Mouse (Mus musculus) retina, postnatal 1 day (tissue): ENCODE measurements around the gene Klf16.

Experiments used
- DNase-seq: peaks from one replicate; pipeline ENCODE4 v3.0.0-alpha.2; 2012

Klf16 gene

DNA sequence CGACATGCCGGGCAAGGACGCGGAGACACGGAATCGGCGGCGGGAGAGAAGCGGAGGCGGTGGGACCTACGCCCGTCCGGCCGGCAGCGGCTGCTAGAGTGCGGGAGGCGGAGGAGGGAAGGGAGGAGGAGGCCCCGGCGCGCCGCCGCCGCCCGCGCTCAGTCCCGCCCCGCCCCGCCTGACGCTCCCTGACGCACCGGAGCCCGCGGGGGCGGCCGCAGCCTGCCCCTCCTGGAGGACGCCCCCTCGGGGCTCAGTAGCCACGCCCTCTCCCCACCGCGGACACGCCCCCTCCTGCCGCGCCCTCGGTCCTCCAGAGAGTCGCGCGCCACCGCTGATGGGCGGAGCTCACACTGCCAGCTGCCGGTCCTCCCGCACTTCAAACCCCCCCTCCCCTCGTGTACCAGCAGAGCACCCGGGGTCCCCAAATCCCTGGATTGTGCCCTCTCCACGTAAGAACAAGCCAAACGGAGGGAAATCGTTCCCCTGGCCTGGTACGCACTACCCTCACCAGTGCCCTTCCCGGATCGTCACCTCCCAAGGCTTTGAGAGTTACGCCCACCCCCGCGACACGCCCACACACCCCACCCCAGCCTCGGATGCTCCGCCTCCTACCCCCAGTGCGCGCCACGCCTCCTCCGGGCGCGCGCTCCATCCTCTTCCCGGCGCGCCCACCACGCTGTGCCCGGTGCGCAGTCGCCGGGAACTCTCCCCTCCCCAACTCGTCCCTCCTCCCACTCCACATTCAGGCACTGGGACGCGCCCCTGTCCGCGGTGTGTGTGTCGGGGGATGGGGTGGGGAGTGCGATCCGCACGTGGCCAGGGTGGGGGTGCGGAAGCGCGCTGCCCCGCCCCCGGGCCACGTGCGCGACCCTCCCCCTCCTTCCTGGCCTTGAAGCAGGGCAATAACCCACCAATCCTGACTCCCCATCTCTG lies at the start of gene Klf16:
TSS of gene Klf16 (minus strand) at position 127 of the 936 bp plus-strand sequence.
- peak; percentile 95 for DNase-seq

DNA sequence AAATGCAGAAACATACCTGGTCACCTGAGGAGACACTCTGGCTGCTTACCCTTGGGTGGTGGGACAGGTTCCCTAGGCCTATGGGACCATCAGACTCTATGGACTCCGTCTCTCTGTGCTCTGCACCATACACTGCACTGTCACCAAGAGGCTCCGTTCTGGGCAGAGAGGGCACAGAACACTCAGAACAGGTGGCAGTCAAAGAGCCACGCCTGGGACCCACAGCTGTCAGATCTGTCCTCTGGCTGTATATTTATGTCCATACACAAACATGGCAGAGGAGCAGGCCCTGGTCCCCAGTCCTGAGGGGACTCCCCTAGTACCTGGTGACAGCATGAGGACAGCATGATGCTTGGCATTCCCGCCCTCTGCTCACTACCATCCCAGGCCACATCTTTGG lies 48.6 kb upstream of the Klf16 start:
- no peak for DNase-seq

DNA sequence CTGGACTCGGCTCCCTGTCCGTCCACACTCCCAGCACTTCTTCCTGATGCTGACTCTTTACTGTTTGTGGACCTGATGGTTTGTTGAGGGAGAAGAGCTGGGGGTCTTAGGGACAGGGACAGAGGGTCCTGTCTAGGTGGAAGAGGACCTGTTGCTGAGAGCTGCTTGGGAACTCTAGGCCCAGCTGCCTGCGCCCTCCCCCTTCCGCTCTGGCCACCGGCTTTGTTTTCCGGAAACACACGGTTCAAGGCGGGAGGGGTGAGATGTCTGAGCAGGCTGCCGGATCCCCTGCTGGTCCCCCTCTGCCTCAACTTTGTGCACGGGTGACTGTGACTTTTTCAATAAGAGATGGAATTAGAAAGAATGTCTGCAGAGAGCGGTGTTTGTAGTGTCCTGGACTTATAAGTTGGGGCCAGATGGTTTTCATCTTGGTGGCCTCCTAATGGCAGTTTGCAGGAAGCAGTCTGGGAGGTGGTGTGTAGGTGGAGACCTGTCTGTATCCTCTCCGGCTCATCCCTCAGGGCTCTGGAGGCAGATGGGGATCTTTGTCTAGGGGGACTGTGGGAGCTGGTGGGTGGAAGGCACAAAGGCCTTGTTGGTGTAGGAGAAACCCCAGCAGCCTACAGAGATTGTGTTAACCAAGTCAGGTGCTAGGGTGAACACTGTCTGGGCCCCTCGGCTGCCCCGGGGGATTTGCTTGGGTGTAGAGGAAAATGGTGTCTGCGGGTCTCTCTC lies 46.5 kb upstream of the Klf16 start:
- peak; percentile 59 for DNase-seq

DNA sequence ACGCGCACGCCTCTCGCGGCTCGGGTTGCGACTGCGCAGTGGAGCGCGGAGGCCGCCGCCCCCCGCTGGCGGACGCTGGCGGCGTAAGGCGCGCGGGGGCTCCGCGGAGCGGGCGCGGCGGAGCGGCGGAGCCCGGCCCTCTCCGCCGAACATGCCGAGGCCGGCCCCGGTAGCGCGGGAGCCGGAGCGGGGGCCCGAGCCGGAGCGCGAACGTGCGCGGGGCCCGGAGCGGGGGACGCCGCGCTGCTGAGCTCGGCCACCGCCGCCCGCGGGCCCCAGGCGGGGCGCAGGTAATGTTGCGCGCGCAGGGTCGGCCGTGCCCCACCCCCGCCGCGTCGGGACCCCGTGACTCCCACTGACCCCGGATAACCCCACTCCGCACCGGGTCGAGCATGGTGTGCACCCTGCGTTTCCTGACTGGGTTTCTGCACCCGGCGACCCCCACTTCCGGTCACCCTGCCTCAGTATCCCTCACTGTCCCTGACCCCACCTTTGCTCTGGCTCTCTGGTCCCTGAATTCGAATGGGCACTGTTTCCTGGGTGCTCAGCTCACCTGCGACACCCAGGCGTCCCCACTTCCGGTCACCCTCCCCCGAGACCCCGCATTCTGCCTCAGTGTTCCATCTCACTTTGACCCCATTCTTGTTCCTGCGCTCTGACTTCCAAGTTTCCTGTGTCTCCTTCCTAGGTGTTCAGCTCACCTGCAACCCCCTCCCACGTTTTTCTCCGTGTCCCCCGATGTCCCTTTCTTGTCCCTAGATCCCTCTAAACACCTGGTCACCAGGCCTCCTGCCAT lies 45.7 kb upstream of the Klf16 start, which contains the start of gene Csnk1g2:
TSS of gene Csnk1g2 (plus strand) at position 178 of the 796 bp plus-strand sequence.
- DNase-seq = peak; percentile 32

DNA sequence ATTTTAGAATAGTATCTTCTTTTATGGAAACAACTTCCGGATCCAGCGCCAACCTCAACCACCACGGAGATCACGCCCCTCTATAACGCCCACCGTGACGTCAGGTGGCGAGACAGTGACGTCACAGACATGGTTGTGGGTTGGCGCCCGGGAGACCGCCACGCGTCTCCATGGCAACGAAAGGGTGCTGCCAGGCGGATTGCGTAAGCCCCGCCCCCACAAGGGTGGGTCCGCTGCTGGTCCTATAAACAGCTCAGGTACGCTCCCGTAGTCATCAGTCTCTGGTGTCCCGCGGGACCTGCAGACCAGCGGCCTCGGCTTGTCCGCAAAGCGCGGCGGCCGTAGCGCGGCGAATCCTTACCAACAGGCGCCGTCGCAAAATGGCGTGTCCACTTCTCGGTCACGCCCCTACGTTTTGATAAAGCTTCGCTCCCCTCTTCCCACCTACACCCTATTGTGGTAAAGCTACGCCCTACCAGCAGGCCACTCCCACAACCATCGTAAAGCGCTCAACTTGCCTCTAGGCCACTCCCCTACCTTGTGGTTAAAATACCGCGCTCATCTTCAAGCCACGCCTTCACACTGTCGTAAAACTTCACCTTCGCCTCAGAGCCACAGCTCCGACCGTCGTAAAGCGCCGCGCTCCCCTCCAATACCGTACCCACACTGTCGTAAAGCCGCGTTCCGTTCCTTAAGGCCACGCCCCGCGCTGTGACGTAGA lies 45.0 kb upstream of the Klf16 start:
- DNase-seq = peak; percentile 100

DNA sequence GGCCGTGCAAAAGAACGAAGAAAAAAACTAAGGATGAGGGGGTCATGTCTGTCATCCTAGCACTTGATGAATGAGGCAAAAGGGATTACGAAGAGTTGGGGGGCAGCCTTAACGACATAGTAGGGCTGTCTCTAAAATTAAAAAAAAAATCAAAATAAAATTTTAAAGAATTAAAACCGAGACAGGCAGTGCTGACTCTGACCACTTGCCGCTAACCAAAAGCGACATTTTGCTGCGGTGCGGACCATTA lies 44.5 kb upstream of the Klf16 start:
- DNase-seq = no peak

DNA sequence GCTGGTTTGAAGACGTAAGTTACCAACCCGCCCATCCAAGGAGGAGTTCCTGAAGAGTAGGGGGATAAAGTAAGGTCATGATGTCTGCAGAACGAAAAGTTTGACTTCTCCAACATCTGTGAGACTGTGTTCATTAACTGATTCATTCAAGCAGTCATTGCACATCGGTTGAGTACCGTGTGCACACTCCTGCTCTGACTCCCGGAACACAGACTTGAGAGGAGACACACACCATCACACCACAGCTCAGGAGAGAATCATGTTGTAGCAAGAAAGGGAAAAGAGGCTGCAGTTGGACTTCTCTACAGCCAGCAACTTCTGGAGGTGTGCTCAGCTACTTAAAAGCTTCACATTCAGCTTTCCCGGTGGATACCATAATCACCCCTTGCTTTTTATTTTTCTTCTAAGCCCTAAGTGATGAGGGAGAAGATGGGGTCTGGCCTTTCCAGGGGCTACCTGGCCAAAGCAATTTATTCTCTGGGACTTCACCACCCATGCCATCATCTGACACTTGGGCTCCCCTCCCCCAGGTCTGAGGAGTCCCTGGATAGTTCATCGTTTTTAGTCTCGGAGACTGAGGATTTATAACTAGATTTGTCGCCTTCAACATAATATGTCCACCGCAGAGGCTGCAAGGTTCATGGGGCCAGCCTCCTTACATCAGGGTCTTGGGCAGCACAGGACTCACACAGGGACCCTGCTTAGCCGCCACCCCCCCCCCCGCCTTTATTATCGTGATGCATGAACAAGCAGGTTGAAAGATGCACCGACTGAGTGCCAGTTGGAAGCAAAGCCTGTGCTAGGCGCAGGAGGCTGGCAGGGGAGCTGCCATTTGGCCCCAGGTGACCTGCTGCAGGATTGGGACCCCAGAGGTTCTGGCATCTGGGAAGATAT lies 43.9 kb upstream of the Klf16 start:
- DNase-seq = peak; percentile 24

DNA sequence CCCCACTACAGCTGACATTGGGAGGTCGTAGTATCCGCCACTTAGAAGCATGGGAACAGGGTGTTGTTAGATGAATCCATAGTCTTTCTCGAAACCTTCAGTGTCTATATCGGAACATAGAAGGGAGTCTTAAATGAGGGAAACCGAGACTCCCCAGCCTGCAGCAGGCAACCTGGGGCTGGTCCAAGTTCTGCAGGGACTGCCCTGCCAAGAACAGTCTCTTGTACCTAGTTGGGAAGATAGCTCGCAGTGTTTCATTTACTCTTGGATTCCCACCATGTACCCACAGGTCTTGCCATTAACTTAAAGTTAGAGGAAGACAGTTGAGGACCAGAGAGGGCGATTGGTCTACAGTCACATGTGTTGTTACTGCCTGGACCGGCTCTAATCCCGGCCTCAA lies 43.2 kb upstream of the Klf16 start:
- no peak for DNase-seq

DNA sequence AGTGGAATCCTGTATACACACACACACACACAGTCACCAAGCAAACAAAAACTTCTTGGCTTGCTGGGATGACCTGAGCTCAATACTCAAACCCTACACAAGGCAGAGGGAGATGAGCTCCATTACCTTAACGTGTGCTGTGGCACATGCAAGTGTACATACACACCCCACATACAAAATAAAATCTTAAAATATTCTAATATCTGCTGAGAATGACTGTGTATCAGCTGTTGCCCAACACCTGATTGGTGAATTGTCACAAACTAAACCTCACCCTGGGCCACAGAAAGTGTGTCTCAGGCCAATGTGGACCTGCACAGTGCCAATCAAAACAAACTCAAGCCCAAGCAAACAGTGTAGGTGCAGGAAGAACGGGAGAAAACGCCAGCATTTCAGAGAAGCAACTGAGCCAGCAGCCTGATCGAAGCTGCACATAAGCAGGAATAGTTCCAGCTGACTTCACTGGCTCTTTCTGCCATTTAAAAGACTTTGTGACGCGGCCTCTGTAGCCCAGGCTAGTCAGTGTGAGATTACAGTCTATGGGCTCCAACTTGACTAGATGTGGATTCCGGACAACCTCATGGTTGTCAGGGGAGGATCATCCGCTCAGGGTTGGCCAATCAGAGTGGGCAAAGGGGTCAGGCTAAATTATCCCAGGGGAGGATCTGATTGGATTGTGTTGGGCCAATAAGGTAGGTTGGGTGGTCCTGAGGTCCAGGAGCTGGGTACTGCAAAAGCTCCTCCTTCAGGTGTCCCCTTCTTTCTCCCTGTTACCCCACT lies 42.5 kb upstream of the Klf16 start:
- DNase-seq = peak; percentile 26

DNA sequence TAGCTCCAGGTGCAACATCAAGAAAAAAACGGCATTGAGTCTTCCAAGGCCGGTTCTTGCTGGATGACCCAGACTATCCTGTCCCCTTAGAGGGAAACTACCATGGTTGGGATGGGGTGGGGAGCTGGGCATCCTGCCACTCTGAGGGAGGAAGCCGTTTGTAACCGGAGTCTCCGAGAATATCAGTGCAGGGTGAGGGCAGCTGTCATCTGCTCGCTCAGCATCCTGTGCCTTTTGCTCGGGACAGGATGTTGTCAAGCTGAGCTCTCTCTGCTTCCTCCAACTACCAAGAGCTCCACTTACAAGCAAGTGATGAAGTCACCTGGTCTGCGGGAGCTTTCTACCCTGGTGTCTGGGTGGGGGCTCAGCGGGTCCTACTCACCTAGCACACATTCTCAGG lies 41.1 kb upstream of the Klf16 start:
- no peak for DNase-seq

DNA sequence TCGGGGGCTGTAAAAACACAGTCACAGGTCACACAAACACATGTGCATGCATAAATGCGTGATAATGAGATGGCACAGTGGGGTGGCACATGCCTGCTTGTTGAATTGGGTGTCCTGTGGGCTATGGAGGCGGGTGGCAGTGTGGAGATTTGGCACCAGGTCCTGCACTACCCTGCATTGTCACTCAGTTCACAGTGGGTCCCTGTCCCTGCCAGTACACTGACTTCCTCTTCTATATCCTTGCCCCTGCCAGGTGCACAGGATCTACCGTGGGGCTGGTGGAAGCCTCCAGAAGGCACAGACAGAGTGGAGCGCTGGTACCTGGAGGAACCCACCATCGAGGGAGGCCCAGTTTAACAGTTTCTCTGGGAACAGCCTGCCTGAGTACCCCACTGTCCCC lies 37.2 kb upstream of the Klf16 start:
- DNase-seq = no peak

DNA sequence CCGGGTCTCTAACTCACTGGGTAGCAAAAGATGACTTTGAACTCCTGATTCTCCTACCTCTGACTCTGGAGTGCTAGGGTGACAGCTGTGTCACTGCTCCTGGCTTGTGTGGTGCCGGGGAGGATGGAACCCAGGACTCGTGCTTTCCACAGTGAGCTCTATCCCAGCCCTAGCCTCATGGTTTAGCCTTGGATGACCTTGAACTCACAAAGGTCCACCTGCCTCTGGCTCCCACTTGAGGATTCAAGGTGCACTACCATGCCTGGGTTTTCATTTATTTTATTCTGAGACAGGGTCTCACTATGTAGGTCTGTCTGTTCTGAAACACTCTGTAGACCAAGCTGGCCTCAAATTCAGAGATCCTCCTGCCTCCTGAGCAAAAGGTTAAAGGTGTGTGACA lies 36.7 kb upstream of the Klf16 start:
- no peak for DNase-seq

DNA sequence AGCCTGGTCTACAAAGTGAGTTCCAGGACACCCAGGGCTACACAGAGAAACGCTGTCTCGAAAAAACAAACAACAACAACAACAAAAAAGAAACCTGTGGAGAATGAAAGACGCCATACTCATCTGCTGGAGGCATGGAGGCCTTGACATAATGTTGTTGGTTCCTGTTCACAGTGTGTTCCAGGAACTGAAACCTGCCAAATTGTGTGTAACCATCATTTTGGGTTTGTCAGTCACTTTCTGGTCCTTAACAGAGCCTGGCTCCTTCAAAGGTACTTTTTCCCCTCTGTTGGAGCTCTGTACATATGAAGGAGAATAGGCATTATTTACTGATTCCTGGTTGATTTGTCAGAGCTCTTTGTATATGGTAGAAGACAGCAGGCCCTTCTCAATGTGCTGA lies 34.8 kb upstream of the Klf16 start:
- no peak for DNase-seq

DNA sequence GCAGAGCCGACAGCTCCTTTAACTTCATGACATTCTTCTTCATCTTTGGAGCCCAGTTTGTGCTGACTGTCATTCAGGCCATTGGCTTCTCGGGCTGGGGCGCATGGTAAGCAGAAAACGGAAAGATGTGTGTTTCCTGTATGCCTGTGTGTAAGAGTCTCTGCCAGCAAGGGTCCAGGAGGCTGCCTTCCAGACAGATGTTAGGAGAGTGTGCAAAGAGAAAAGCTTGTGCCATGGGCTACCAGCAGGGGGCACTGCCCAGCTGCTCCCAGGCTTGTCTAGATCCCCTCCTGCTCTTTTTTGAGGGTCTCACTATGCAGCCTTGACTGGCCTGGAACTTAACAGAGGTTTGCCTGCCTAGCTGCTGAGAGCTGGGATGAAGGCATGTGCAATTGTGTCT lies 33.9 kb upstream of the Klf16 start:
- DNase-seq = peak; percentile 64

DNA sequence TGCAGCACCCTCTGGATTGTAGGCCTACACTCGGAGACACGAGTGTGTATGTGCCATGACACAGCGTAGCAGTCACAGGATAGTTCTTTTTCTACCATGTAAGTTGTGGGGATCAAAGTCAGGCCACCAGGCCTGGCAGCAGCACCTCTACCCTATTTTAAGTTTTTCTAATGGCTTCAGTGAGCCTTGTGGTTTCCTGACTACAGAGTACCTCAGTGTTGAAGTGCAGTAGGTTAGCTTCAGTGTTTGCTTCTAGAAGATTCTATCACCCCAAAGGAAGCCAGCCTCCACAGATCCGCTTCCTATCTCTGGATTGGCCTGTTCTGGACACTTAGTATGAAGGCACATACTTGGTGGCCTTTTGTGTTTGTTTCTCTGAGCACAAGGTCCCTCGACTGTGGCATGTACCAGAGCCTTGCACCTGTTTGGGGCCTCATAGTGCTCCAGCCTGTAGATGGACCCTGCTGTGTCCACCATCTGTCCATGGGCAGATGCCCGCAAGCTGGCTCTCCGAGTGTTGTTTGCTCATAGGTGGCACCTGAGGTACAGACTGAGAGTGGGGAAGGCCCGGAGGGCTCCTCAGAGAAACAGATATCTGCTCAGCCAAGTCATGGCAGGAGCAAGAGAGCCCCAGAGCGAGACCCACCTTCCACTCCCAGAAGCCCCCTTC lies 33.1 kb upstream of the Klf16 start:
- no peak for DNase-seq

DNA sequence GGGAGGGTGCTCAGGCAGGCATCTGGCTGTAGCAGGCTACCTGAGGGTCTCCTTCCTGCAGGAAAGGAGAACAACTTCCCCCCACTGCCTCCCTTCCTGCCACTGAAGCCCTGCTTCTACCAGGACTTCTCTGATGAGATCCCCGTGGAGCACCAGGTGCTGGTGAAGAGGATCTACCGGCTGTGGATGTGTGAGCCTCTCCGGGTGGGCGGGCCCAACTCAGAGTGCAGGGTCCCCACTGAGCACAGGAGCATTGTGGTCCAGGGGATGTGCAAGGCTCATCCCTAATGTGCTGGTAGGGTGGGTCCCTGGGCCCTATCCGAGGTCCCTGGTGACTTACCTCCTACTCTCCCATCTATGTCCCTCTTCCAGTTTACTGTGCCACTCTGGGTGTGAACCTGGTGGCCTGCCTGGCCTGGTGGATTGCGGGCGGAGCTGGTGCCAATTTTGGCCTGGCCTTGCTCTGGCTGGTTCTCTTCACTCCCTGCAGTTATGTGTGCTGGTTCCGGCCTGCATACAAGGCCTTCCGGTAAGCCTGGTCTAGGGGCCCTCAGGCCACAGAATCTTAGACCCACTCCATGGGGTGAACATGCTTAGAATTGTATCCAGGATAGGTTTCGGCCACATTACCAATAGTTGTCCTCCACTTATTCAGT lies 32.3 kb upstream of the Klf16 start:
- no peak for DNase-seq

DNA sequence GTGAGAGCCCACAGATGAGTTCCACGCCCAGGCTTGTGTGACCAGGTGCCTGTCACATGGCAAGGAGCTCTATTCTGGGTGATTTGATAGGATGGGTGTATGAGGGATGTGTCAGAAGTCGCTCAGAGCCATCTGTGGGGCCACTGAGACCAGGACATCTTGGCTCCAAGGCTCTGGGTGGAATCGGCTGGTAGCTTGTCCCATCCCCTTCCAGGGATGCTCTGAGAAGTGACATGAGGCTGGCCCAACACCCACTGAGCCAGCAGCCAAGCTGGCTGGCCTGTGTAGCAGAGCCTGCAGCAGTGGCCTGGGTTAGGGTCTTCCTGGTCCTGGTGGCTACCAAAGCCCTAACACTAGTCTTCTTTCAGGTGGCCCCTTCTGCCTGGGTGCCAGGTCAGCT lies 31.3 kb upstream of the Klf16 start:
- no peak for DNase-seq

DNA sequence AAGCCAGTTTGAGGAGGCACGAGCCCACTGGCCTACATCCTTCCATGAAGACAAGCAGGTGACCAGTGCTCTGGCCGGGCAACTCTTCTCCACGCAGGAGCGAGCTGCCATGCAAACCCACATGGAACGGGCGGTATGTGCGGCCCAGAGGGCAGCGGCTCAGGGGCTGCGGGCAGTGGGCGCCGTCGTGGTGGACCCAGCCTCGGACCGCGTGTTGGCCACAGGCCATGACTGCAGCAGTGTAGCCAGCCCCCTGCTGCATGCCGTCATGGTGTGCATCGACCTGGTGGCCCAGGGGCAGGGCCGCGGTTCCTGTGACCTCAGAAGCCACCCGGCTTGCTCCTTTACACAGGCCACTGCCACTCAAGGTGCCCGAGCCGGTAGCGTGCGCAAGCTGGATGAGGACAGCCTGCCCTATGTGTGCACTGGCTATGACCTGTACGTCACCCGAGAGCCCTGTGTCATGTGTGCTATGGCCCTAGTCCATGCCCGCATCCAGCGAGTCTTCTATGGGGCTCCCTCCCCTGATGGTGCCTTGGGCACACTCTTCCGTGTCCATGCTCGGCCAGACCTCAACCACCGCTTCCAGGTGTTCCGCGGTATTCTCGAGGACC lies 29.7 kb upstream of the Klf16 start:
- no peak for DNase-seq

DNA sequence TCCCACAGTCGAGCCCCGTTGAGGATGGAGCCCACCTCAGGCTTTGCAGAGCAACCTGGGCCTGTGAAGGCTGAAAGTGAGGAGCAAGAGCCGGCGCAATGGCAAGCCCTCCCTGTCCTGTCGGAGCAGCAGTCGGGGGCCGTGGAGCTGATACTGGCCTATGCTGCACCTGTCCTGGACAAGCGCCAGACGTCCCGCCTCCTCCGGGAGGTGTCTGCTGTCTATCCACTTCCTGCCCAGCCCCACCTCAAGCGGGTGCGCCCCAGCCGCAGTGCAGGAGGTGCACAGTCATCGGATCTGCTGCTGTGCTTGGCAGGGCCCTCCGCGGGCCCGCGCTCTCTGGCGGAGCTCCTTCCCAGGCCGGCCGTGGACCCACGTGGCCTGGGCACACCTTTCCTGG lies 29.2 kb upstream of the Klf16 start:
- no peak for DNase-seq
